Mouse (Mus musculus) frontal cortex, postnatal 10 days (tissue): ENCODE results near the gene Gpc4.

Experiments used
- DNase-seq, 2 experiments: peaks; one replicate each; pipeline ENCODE4 v3.0.0; 2022; ENCODE audit warnings: low spot score in 2 of 2, mixed read lengths in 1 of 2

Gene Gpc4

GRCm38 (mm10) chrX:52151100-52151499, 14.0 kb downstream of the Gpc4 start:
- DNase-seq, result no peak

- no peak for DNase-seq
Observed at GRCm38 (mm10) chrX:52145563-52145962, 19.5 kb downstream of the Gpc4 start.

- no peak for DNase-seq
Observed at GRCm38 (mm10) chrX:52144491-52144890, 20.6 kb downstream of the Gpc4 start.

GRCm38 (mm10) chrX:52140316-52140715, 24.7 kb downstream of the Gpc4 start:
- no peak for DNase-seq

GRCm38 (mm10) chrX:52138461-52139075, 26.5 kb downstream of the Gpc4 start:
- DNase-seq, result no peak

- no peak for DNase-seq
Observed at GRCm38 (mm10) chrX:52138033-52138432, 27.0 kb downstream of the Gpc4 start.

- DNase-seq, result no peak
Observed at GRCm38 (mm10) chrX:52136525-52136924, 28.5 kb downstream of the Gpc4 start.

- no peak for DNase-seq
Observed at GRCm38 (mm10) chrX:52129604-52130003, 35.4 kb downstream of the Gpc4 start.

GRCm38 (mm10) chrX:52128794-52129193, 36.3 kb downstream of the Gpc4 start:
- no peak for DNase-seq

- DNase-seq, result no peak
Observed at GRCm38 (mm10) chrX:52113651-52114050, 51.4 kb downstream of the Gpc4 start.

GRCm38 (mm10) chrX:52109663-52110062, 55.4 kb downstream of the Gpc4 start:
- no peak for DNase-seq

- DNase-seq, result no peak
Observed at GRCm38 (mm10) chrX:52108966-52109365, 56.1 kb downstream of the Gpc4 start.

- DNase-seq, result no peak
Observed at GRCm38 (mm10) chrX:52103771-52104170, 61.3 kb downstream of the Gpc4 start.

- no peak for DNase-seq
Observed at GRCm38 (mm10) chrX:52101940-52102339, 63.1 kb downstream of the Gpc4 start.

GRCm38 (mm10) chrX:52101445-52101844, 63.6 kb downstream of the Gpc4 start:
- DNase-seq, result no peak

- DNase-seq, result peak in 1 of 2 experiments; percentile 11
Observed at GRCm38 (mm10) chrX:52087726-52088348, 77.2 kb downstream of the Gpc4 start.

GRCm38 (mm10) chrX:52086885-52087573, 78.0 kb downstream of the Gpc4 start:
- DNase-seq, result no peak

- no peak for DNase-seq
Observed at GRCm38 (mm10) chrX:52083557-52083956, 81.5 kb downstream of the Gpc4 start.

GRCm38 (mm10) chrX:52072410-52072809, 92.6 kb downstream of the Gpc4 start:
- no peak for DNase-seq

- no peak for DNase-seq
Observed at GRCm38 (mm10) chrX:52053416-52053815, 111.6 kb downstream of the Gpc4 start.

- no peak for DNase-seq
Observed at GRCm38 (mm10) chrX:52052011-52052410, 113.0 kb downstream of the Gpc4 start.

GRCm38 (mm10) chrX:52050941-52051340, 114.1 kb downstream of the Gpc4 start:
- DNase-seq, result no peak

- DNase-seq, result no peak
Observed at GRCm38 (mm10) chrX:52039875-52040274, 125.2 kb downstream of the Gpc4 start.
